Mouse (Mus musculus): ENCODE data around the gene Ehd4.

- TF ChIP-seq POLR2A (IDR thresholded peaks at IDR 0.05; ENCODE audit: borderline replicate concordance, low read depth, low read length) (no peak), CTCF (IDR thresholded peaks at IDR 0.05; ENCODE audit: low read depth, low read length) (no peak)
Measured at GRCm38 (mm10) chr2:120086038-120086437, 68.4 kb downstream of the Ehd4 start.

Measured in bone marrow macrophage, adult 2 months (primary cell).